Mouse (Mus musculus) G1E-ER4 (cell line): Measurements from ENCODE around the gene Pyy. TPM values are rescaled to one million over a fixed set of nuclear protein-coding genes. Genes with fewer than 3 reads are reported as not detected.
A peak's percentile ranks its signal among the peaks of the same experiment; 100 is the strongest.

Experiments used
- GATA1 ChIP-seq: IDR thresholded peaks from one replicate; pipeline ENCODE4 v1.8.0; 2012; ENCODE audit warnings: low read length, inconsistent platforms
- polyA plus RNA-seq: library from polyadenylated mRNA; stranded (reverse); fragments of >175 nt; gene quantifications from 2 replicates; pipeline ENCODE4 v1.2.3, GENCODE M21; 2012

The Pyy gene
- not detected in 2 replicates for polyA plus RNA-seq

GRCm38 (mm10) chr11:102107732-102108131 is at the start of gene Pyy:
Gene Pyy (minus strand): TSS chr11:102107832.
- no peak for TF ChIP-seq GATA1

DNA sequence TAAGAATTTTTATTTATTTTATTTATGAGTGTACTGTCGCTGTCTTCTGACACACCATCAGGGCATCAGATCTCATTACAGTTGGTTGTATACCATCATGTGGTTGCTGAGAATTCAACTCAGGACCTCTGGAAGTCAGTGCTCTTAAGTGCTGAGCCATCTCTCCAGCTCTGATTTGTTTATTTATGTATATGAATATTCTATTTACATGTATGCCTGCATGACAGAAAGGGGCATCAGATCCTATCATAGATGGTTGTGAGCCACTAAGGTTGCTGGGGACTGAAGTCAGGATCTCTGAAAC is 49.1 kb upstream of the Pyy start:
- TF ChIP-seq GATA1: no peak

DNA sequence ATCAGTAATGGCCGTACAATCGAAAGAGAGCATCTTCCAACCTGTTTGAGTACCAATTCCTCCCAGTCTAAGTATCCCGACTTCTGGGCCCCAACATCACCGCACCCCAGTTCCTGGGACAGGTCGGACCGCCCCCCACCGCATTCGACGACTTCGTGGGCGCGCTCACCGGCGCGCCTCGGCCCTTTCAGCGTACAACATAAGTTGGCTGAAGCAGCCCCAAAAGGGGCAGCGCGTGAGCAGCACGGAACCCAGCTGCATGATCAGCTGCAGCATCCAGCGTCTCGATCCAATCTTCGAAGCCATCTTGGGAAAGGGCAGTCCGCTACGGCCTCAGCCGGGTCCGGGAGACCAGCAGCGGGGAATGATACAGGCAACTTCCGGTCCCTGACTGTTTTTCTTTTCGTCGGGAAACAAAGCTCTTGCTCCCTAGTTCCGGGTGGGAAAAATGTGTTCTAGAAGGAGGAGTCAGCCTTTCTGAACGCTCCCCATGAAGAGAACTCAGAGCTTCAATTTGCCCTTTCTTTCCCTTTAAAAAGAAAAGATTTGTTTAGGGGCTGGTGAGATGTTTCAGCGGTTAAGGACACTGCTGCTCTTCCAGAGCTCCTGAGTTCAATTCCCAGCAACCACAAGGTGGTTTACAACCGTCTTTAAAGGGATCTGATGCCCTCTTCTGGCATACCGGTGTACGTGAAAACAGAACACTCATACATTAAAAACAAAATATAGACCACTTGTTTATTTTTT is 48.6 kb upstream of the Pyy start, which contains the start of gene Tmem101:
Gene Tmem101 (minus strand): TSS at position 366 of the 747 bp plus-strand sequence.
- TF ChIP-seq GATA1: no peak

- no peak for TF ChIP-seq GATA1
Observed at GRCm38 (mm10) chr11:102147213-102147989, 39.8 kb upstream of the Pyy start.

DNA sequence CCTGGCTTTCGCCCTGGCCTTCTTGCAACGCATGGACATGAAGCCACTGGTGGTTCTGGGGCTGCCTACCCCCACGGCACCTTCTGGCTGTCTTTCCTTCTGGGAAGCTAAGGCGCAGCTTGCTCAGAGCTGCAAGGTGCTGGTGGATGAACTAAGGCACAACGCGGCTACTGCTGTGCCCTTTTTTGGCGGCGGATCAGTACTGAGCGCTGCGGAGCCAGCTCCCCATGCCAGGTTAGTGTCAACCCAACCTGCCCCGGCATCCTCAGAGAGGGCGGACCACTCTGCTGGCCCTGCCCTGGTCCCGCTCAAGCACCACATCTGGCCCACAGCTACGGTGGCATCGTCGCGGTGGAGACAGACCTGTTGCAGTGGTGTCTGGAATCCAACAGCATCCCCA is 38.9 kb upstream of the Pyy start:
- no peak for TF ChIP-seq GATA1

DNA sequence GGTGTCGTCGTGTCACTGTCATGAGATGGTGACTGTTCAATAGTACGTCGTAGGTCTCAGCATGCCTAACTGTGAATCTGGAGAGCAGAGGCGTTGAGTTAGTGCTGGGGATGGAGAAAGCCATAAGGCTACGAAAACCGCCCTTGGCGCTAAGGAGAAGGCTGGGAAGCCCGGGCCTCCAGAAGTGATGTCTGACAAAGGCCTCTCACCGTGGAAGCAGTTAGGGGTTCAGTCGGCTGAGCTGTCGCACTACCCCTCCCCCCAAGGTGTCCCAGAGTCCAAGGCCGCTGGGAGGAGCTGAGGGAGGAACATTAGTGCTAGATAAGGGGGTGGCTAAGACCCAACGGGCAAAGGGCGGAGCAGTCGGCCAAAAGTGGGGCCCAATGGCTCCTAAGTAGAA is 38.4 kb upstream of the Pyy start:
- no peak for TF ChIP-seq GATA1

DNA sequence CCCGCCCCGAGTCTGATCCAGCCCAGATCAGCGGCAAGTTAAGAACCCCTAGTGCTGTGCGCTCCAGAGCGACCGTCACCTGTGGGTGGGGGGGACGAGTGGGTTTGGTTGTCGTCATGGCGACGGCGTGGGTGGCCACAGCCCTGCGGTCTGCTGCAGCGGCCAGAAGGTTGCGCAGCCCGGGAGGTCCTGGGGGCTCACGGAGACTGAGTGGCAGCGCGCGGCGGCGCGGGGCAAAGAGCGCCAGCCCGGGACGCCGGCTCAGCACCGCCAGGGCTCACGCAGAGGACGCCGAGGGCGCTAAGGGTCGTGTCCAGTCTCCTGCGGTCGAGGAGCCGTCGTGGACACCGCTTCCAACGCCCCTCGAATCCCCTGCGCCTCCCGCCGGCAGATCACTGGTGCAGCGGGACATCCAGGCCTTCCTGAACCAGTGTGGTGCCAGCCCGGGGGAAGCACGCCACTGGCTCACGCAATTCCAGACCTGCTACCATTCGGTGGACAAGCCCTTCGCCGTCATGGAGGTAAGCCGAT is 37.9 kb upstream of the Pyy start, which contains the start of gene Nags:
Gene Nags (plus strand): TSS at position 43 of the 531 bp plus-strand sequence.
- TF ChIP-seq GATA1: no peak

DNA sequence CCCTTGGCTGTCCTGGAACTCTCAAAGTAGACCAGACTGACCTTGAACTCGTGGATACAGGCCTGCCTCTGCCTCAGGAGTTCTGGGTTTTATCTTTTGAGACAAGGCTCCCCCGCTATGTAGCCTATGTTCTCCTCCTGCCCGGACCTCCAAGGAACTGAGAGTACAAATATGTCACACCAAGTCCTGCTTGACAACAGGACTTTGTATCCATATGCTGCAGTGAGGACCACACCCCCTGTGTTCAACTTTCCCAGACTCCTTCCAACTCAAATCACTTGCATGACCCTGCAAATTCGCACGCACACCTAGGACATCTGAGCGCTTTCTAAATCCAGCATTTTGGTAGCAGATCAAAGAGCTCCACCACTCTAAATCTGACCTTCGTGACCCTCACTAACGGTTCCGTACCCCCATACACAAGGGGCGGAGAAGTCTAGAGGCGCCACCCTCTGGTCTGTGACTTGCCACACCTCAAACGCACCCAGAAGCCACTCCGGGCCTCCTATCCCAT is 37.4 kb upstream of the Pyy start:
- no peak for TF ChIP-seq GATA1

- no peak for TF ChIP-seq GATA1
Observed at GRCm38 (mm10) chr11:102142355-102142754, 34.7 kb upstream of the Pyy start.

DNA sequence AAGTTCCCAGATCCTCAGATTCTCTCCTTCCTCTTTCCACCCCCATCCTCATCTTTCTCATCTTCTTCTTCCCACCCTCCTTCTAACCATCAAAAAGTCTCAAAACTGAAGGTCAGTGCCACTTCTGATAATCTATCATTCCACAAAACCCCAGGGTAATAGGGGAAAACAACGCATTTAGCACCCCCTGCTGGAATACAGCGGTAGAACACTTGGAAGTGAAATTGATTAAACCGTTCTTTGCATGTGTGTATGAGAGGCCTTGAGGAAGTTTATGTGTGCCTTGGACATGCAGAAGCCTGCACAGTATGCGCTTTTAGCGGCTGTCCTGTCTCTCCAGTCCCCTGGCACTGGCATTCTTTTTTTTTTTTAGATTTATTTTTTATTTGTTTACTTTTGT is 32.9 kb upstream of the Pyy start:
- TF ChIP-seq GATA1: no peak

DNA sequence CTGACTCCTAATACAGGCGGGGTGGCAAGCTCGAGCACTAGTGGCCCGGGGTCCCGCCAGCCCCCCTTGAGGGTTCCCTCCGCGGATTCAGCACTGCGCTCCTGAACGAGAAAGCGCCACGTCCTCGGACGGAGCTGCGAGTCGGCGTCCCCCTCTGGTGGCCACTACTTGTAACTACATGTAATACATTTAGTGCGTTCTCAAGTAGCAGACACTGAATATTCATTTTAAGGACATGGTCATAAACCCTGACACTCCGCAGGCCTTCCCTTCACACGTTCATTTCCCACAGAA is 30.8 kb upstream of the Pyy start:
- TF ChIP-seq GATA1: no peak

- no peak for TF ChIP-seq GATA1
Observed at GRCm38 (mm10) chr11:102137625-102138446, 30.2 kb upstream of the Pyy start.

GRCm38 (mm10) chr11:102134516-102134915 is 26.9 kb upstream of the Pyy start:
- TF ChIP-seq GATA1: no peak

DNA sequence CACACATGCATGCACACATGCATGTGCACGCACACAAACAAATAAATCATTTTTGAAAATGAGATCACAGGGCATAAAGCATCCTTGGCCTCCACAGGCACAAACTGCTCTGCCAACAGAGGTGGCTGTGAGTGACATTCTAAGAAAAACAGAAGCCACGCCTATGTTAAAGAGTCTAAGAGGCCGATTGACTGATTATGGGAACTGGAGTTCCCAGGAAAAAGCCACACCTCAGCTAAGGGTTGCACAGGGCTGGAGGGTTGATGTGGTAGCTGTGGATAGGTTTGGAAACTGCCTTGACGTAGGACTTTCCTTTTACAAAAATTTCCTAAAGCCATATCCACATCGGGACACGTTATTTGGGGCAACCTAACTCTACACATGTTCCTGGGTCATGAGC is 9.8 kb upstream of the Pyy start:
- TF ChIP-seq GATA1: no peak

DNA sequence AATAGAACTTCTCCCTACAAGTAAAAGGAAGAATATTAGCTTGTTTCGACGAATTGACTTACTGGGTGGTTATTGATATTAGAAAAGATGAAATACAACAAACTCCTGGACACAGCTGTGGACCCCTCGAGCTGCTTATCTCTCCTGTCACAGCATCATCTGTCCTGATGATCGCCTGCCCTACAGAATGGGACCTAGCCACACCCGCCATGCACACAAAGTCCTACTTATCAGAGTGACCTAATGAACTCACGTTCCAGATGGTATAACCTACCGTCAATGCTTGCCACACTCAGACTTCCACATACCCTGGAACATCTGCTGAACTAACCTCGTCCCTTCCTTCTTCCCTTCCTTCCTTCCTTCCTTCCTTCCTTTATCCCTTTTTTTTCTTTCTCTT is 8.6 kb upstream of the Pyy start:
- peak; percentile 49 for TF ChIP-seq GATA1

DNA sequence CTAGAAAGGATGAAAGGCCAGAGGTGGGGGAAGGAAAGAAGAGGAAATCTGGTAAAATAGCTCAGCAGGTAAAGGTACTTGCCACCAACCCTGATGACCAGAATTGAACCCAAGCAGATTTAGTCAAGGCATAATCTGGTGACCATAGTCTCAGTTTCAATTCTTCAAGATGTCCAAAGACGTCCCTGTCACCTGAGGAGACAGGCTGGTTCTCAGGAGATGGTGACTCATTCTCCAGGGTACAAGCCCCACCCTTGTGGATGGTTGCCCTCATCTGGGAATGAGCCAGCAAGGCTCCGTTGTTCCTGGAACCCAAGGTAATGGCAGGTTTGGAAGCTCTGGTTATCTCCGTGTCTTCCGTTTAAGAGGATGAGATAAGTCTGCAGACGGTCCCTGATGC is 3.9 kb upstream of the Pyy start:
- no peak for TF ChIP-seq GATA1
